Mouse (Mus musculus) monocyte, adult 59 days (primary cell): ENCODE measurements around the gene Rab33b. TPM values are rescaled to one million over a fixed set of nuclear protein-coding genes. Genes with fewer than 3 reads are reported as not detected.

Source experiments
- total RNA-seq, 2 experiments: library from RNA; stranded (reverse); gene quantifications; one replicate each; pipeline ENCODE4 v1.2.4; 2023

The Rab33b gene
- total RNA-seq: 10 to 100 TPM; 27.2 to 28.1 TPM

GRCm38 (mm10) chr3:51483741-51484359 lies at the start of gene Rab33b:
Rab33b (plus strand) TSS chr3:51483920.

Other genes starting within 250 kb of the Rab33b start
- 100 to 1,000 TPM in 1 of 2 experiments, 10 to 100 TPM in 1; 94.7 to 115 TPM for gene Elf2, start 143.3 kb upstream of the Rab33b start, total RNA-seq
- not detected for gene Mgarp, start 87.2 kb upstream of the Rab33b start, total RNA-seq
- 10 to 100 TPM; 71.7 to 77.8 TPM for gene Ndufc1, start 74.9 kb upstream of the Rab33b start, total RNA-seq
- 10 to 100 TPM; 59.7 to 60.7 TPM for gene Naa15, start 68.8 kb upstream of the Rab33b start, total RNA-seq
- gene Setd7, start 77.0 kb downstream of the Rab33b start, total RNA-seq: 10 to 100 TPM; 37.4 to 46.3 TPM
- 1 to 10 TPM; 1.2 to 2.1 TPM for gene Mgst2, start 176.4 kb downstream of the Rab33b start, total RNA-seq